Mouse (Mus musculus) liver, embryonic 13.5 days (tissue): Measurements from ENCODE around the gene Zfp189. TPM values are rescaled to one million over a fixed set of nuclear protein-coding genes. Genes with fewer than 3 reads are reported as not detected.
A peak's percentile ranks its signal among the peaks of the same experiment; 100 is the strongest.
"Not testable (repeated sequence)": the region's sequence is repeated elsewhere in the genome, so short reads cannot be mapped to it uniquely, and the experiment has no call there.

ENCODE experiments used
- ATAC-seq: fragments of 200-750 bp; cut with Nextera tagmentation; 2 replicates; pipeline ENCODE4 v1.8.0; 2017; ENCODE audit warnings: low read depth, mild to moderate bottlenecking, moderate number of reproducible peaks, moderate library complexity
- DNase-seq: peaks from one replicate; pipeline ENCODE4 v3.0.0; 2022
- H3K27ac ChIP-seq: fragments of 300-500 bp; sonication (generic); 2 replicates; pipeline ENCODE4 v1.5.1; 2015; ENCODE audit warnings: moderate library complexity, mild to moderate bottlenecking, inconsistent platforms
- H3K27me3 ChIP-seq: fragments of 300-500 bp; sonication (generic); 2 replicates; pipeline ENCODE4 v1.6.1; 2015; ENCODE audit warnings: mild to moderate bottlenecking, inconsistent platforms
- H3K36me3 ChIP-seq: fragments of 300-500 bp; sonication (generic); 2 replicates; pipeline ENCODE4 v1.6.1; 2015; ENCODE audit warnings: mild to moderate bottlenecking, inconsistent platforms
- H3K4me1 ChIP-seq: fragments of 300-500 bp; sonication (generic); replicated peaks from 2 replicates; pipeline ENCODE4 v1.6.1; 2015; ENCODE audit warnings: inconsistent platforms
- H3K4me2 ChIP-seq: fragments of 300-500 bp; sonication (generic); 2 replicates; pipeline ENCODE4 v1.6.1; 2015; ENCODE audit warnings: inconsistent platforms, mild to moderate bottlenecking, moderate library complexity
- H3K4me3 ChIP-seq: fragments of 300-500 bp; sonication (generic); replicated peaks from 2 replicates; pipeline ENCODE4 v1.5.1; 2015; ENCODE audit warnings: mild to moderate bottlenecking, inconsistent platforms
- H3K9ac ChIP-seq: fragments of 300-500 bp; sonication (generic); 2 replicates; pipeline ENCODE4 v1.6.1; 2015; ENCODE audit warnings: mild to moderate bottlenecking, inconsistent platforms
- H3K9me3 ChIP-seq: fragments of 300-500 bp; sonication (generic); replicated peaks from 2 replicates; pipeline ENCODE4 v1.6.1; 2016; ENCODE audit warnings: inconsistent platforms
- WGBS: fragments of 180-500 bp; shearing (Covaris S2); methylation state at CpG from one replicate; pipeline ENCODE4 v1.1.7; 2015; ENCODE audit not compliant: insufficient replicate concordance; 5-methylcytosine and 5-hydroxymethylcytosine counted together
- polyA plus RNA-seq: library from polyadenylated mRNA; unstranded; fragments of >200 nt; fragmentation: Nextera tagmentation; extraction: Ambion mirVana; gene quantifications from 2 replicates; pipeline ENCODE4 v1.2.1, GENCODE M21; 2015

The Zfp189 gene
- polyA plus RNA-seq, 1 experiment from 2014 or later: 3.0 TPM

DNA sequence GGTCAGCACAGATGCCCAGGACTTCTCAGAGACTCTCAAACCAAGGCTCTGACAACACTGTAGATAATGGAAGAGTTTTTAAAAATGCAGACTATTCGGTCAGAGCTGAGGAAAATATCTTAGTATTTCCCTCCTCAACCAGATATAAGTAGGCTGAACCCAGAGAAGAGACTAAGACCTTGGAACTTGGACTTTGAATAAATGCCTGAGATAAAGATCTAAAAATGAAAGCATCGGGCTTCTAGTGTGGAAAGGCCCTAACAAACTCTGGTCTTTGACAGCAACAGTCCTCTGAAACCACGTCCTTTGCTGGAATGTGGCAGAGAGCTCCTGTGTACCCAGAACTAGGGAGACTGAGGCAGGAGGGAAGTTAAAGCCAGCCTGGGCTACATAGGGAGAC is 14.6 kb upstream of the Zfp189 start, which contains the start of gene Baat:
Baat (minus strand) TSS at position 172 of the 400 bp plus-strand sequence.
- Histone ChIP-seq H3K9me3 (no peaks in the 10 kb centered on the region), H3K27me3 (no peaks in the 10 kb centered on the region), H3K27ac (no peak within 1 kb of the TSS), H3K4me2 (no peak within 1 kb of the TSS), H3K4me1 (peaks cover 7% of the 10 kb centered on the region), H3K36me3 (no peaks in the 10 kb centered on the region), H3K4me3 (no peak within 1 kb of the TSS), H3K9ac (no peak within 1 kb of the TSS)
- DNase-seq: no peak
- no peak for ATAC-seq
- WGBS: 42% methylated on average over 3 of the region's 3 CpGs

DNA sequence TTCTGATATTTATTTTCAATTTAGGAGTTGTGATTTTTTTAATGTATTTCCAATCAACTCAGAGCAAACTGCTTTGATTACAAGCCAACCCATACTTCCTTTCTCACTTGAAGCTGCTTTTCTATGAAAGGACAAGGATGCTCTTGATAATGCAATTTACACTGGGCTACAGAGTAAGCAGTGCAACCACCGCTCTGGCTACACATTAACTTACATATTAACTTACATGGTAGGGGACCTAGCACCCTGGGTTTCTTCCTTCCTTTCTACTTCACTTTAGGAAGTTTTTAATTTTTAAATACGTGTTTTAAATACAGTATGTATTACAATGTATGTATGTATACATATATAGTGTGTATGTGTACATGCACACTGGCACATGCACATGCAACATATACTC is 11.8 kb upstream of the Zfp189 start:
- 74% methylated on average over 2 of the region's 2 CpGs for WGBS
- Histone ChIP-seq H3K4me1 (peaks cover 7% of the 10 kb centered on the region), H3K27me3 (no peaks in the 10 kb centered on the region), H3K4me2 (no peak overlapping the region), H3K4me3 (no peak overlapping the region), H3K9me3 (no peaks in the 10 kb centered on the region), H3K27ac (no peak overlapping the region), H3K36me3 (peaks cover 23% of the 10 kb centered on the region), H3K9ac (no peak overlapping the region)
- DNase-seq (no peak), ATAC-seq (peak; percentile 43; the same call in 1 of the 2 replicates)

DNA sequence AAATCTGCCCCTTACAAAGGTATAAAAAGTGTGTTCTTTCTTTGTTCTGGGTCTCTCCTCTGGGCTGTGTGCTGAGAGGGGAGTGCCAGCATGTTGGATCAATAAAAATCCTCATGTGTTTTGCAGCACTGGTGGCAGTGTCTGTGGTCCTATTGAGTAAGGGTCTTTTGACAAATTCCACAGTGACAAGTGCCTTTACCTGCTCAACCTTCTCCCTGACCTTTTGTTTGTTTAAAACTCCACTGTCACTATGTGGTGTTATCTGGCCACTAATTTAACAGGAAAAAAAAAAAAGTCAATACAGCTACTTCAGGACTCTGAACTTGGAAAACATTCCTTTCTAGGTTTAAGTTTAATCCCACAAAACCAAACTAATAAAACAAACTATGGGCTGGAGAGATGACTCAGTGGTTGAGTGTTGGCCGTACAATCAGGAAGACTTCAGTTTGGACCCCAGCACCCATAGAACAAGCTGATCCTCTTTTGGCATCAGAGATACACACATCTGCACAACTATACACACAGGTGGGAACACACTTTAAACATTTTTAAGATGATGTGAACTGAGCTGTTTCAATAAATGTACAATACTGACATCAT is 10.6 kb upstream of the Zfp189 start:
- not testable (repeated sequence) for H3K9ac ChIP-seq, H3K4me1 ChIP-seq, H3K27me3 ChIP-seq, H3K27ac ChIP-seq, H3K9me3 ChIP-seq, DNase-seq, H3K4me2 ChIP-seq, H3K4me3 ChIP-seq
- ATAC-seq: peak; percentile 55
- 83% methylated on average over 1 of the region's 1 CpGs for WGBS
- H3K36me3 ChIP-seq: peaks cover 29% of the 10 kb centered on the region

DNA sequence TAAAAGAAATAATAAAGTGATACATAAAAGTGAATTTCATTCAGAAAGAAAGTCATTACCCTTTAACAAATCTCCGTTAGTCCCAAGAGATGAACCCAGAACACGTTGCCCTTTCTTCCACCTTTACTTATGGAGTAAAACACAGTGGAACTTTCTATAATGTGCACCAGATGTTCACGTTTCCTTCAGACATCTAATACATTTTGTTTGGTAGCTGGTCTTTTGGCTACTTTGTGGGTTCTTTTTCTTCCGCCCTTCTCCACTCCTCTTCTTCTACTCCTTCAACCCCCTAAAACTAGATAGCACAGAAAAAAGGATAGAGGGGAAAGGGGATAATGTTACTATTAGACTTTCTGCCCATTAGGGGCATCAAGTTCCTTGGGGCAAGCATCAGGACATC is 8.3 kb upstream of the Zfp189 start:
- no peak overlapping the region for H3K27ac ChIP-seq
- peaks cover 13% of the 10 kb centered on the region for H3K4me1 ChIP-seq
- ATAC-seq (no peak), DNase-seq (no peak)
- H3K4me3 ChIP-seq: no peak overlapping the region
- peaks cover 35% of the 10 kb centered on the region for H3K36me3 ChIP-seq
- H3K9me3 ChIP-seq: no peaks in the 10 kb centered on the region
- WGBS: 86% methylated on average over 4 of the region's 4 CpGs
- no peak overlapping the region for H3K4me2 ChIP-seq
- H3K27me3 ChIP-seq: no peaks in the 10 kb centered on the region
- H3K9ac ChIP-seq: no peak overlapping the region

DNA sequence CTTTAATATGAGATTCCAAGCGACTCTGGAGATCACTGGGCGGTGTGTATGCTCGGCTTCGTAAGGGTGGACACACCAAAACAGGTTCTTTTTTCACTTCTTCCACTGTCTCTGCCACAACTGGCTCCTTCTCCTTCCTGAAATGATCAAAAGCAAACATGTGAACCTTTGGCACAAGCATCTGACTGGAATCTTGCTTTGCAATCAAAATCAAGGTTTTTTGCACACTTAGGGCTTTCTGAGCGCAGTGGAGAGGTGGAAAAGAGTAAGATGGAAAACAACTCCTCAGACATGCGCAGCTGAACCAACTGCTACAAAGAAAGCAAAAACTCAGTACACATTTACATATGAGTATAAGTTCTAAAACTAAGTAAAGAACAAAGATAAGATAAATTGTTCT is 6.5 kb upstream of the Zfp189 start:
- H3K4me1 ChIP-seq: peaks cover 27% of the 10 kb centered on the region
- H3K9me3 ChIP-seq: no peaks in the 10 kb centered on the region
- 89% methylated on average over 6 of the region's 6 CpGs for WGBS
- H3K27ac ChIP-seq: no peak overlapping the region
- H3K36me3 ChIP-seq: peaks cover 45% of the 10 kb centered on the region
- no peak overlapping the region for H3K4me3 ChIP-seq
- no peaks in the 10 kb centered on the region for H3K27me3 ChIP-seq
- ATAC-seq: no peak
- no peak overlapping the region for H3K4me2 ChIP-seq
- no peak overlapping the region for H3K9ac ChIP-seq
- no peak for DNase-seq

DNA sequence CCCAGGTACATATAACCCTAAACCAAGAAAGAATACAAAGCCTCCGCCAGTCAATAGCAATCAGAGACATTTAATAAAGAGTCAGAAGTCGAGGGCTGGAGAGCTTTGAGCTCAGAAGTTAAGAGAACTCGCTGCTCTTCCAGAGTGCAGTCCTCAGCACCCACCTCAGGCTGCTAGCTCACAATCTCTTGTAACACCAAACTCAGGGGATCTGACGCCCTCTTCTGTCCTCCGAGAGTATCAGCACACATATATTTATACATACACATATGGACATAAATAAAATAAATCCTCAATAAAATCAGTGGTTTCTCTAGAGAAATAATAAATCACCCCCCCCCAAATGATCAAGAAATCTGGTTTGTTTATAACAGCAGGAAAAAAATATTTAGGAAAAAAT is 1.5 kb upstream of the Zfp189 start:
- Histone ChIP-seq H3K4me3 (peak overlapping the region; percentile 82), H3K4me2 (peak overlapping the region; percentile 59), H3K9me3 (no peaks in the 10 kb centered on the region), H3K36me3 (peaks cover 36% of the 10 kb centered on the region), H3K9ac (peak overlapping the region; percentile 23; the same call in 1 of the 2 replicates), H3K4me1 (peaks cover 41% of the 10 kb centered on the region), H3K27me3 (no peaks in the 10 kb centered on the region), H3K27ac (no peak overlapping the region)
- 54% methylated on average over 5 of the region's 5 CpGs for WGBS
- DNase-seq: peak; percentile 21
- no peak for ATAC-seq

DNA sequence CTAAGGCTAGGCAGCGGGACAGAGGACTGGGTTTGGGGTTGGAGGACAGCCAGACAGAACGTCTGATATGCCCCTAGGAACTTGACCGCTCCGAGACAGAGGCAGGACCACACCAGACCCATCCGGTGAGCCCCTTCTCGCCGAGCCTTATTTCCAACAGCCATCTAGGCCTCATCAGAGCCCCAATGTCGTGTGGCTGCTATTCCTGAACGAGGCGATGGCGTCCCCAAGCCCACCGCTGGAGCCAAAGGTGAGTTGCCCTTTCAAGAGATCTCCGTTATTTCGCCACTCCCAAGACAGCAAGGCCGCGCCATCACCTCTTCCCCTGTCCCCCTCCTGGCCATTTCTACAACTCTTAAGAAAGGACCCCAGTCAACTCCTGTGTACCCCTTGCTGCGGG is 370 bp downstream of the Zfp189 start:
- Histone ChIP-seq H3K27ac (no peak overlapping the region), H3K9me3 (no peaks in the 10 kb centered on the region), H3K9ac (peak overlapping the region; percentile 83), H3K27me3 (no peaks in the 10 kb centered on the region), H3K4me1 (peaks cover 35% of the 10 kb centered on the region), H3K36me3 (peaks cover 41% of the 10 kb centered on the region), H3K4me2 (peak overlapping the region; percentile 79), H3K4me3 (peak overlapping the region; percentile 82)
- DNase-seq (no peak), ATAC-seq (peak; percentile 25)
- WGBS: under 1% methylated on average over 17 of the region's 17 CpGs

DNA sequence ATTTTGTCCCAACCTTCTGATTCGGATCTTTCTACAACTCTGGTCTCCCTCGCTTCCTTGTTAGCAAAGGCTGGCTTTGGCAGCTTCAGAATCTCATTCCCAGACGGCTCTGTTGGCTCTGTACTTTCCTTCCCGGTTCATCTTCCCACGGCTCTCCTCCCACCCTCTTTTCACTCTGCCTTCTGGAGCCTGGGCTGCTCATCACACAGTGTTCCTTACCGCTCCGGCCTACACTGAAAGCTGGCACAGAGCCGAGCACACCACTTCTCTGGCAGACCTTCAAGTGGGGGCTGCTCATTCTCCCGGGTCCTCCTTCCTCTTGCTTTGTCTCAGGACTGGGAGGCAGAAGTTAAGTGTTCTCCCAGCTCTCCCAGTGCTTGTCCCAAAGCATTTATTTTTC is 1.6 kb downstream of the Zfp189 start:
- H3K36me3 ChIP-seq: peaks cover 38% of the 10 kb centered on the region
- no peaks in the 10 kb centered on the region for H3K9me3 ChIP-seq
- no peak overlapping the region for H3K27ac ChIP-seq
- DNase-seq: no peak
- no peak for ATAC-seq
- no peak overlapping the region for H3K9ac ChIP-seq
- H3K27me3 ChIP-seq: no peaks in the 10 kb centered on the region
- 82% methylated on average over 9 of the region's 9 CpGs for WGBS
- H3K4me1 ChIP-seq: peaks cover 29% of the 10 kb centered on the region
- 0 out of 2 replicates have a peak overlapping the region, but pooled peaks have one; percentile 82 for H3K4me3 ChIP-seq
- peak overlapping the region; percentile 79; the same call in 1 of the 2 replicates for H3K4me2 ChIP-seq

DNA sequence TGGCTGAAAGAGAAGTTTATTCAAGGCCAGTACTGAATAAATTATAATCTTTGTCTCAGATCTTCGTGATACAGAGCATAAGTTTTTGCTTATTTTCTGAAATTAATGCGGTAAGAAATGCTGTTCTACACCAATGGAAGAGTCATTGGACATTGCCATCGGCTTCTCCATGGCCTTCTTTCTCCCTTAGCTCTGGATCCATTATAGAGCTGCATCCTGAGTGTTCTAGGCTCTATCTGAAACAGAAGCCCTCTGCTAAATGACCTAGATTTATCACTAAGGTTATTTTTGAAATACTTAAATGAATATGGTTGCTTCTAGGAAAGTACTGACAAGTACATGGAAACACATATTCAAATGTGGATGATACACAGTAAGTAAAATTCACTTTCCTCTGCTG is 14.1 kb downstream of the Zfp189 start:
- Histone ChIP-seq H3K27ac (no peak overlapping the region), H3K36me3 (peaks cover 27% of the 10 kb centered on the region), H3K9me3 (no peaks in the 10 kb centered on the region), H3K4me3 (no peak overlapping the region), H3K4me1 (no peaks in the 10 kb centered on the region), H3K27me3 (no peaks in the 10 kb centered on the region), H3K9ac (no peak overlapping the region), H3K4me2 (no peak overlapping the region)
- 70% methylated on average over 3 of the region's 3 CpGs for WGBS
- ATAC-seq (no peak), DNase-seq (no peak)

DNA sequence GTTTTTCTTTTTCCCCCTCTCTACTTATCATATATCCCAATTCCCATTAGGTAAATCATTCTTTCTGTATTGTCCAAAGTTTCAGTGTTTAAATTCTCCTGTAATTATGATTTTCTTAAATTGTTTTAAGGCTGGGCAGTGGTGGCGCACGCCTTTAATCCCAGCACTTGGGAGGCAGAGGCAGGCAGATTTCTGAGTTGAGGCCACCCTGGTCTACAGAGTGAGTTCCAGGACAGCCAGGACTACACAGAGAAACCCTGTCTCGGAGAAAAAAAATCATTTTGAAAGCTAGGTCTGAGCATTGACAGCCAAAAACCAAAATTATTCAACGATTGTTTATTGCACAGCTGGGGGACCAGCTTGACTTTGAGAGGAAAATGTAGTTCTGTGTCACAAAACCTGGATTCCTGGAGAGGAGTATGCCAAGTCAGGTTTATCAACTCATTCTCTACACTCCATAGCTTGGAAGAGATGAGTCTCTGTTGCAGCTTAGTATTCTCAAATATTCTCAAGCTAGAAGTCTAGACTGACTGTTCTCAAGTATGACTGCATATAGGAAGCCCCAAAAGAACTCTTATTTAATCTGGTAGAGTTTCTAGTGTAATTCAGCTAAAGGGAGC is 14.8 kb downstream of the Zfp189 start:
- WGBS: 74% methylated on average over 4 of the region's 4 CpGs
- no peak for DNase-seq
- ATAC-seq: no peak
- H3K4me2 ChIP-seq: no peak overlapping the region
- no peaks in the 10 kb centered on the region for H3K27me3 ChIP-seq
- no peak overlapping the region for H3K4me3 ChIP-seq
- H3K27ac ChIP-seq: no peak overlapping the region
- no peaks in the 10 kb centered on the region for H3K4me1 ChIP-seq
- H3K36me3 ChIP-seq: peaks cover 20% of the 10 kb centered on the region
- no peaks in the 10 kb centered on the region for H3K9me3 ChIP-seq
- no peak overlapping the region for H3K9ac ChIP-seq

DNA sequence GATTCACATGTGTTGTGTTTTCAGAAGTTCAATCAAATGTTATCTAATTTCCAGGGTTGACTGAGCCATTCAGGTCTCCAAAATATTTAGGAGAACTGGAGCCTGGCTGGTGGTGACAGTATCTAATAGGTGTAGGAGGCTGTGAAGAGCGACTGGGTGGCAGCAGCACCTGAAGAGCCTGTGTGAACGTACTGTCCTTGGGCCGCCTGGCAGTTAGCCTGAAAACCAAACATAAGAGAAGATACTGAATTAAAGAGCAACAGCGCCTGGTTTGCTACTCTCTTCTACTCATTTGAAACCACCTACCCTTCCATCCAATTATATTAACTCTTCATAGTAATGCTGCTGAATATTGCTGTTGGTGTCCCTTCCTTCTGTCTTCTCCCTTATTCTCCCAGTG is 15.7 kb downstream of the Zfp189 start:
- DNase-seq (no peak), ATAC-seq (no peak)
- WGBS: 62% methylated on average over 4 of the region's 4 CpGs
- H3K36me3 ChIP-seq: peaks cover 15% of the 10 kb centered on the region; the same call in 1 of the 2 replicates
- H3K9me3 ChIP-seq: no peaks in the 10 kb centered on the region
- no peak overlapping the region for H3K4me3 ChIP-seq
- H3K4me2 ChIP-seq: no peak overlapping the region
- no peaks in the 10 kb centered on the region for H3K4me1 ChIP-seq
- no peak overlapping the region for H3K9ac ChIP-seq
- H3K27ac ChIP-seq: no peak overlapping the region
- no peaks in the 10 kb centered on the region for H3K27me3 ChIP-seq

DNA sequence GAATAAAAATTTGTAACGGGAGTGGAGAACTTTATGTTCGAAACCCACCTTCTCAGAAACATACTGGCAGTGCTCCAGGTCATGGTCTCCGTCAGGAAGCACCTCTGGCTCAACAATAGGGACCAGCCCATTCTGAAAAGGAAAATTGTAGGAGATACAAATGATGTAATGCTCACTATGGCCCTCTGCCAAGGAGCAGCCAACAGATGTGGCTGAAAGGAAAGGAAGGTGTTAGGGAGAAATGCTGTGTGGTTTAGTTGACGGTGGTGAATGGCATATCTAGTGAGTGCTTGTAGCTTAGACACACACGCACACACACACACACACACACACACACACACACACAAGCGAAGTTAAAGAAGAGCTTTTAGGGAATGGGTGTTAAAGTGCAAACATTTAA is 18.7 kb downstream of the Zfp189 start:
- Histone ChIP-seq H3K9ac (no peak overlapping the region), H3K9me3 (no peaks in the 10 kb centered on the region), H3K4me1 (no peaks in the 10 kb centered on the region), H3K4me2 (no peak overlapping the region), H3K27me3 (no peaks in the 10 kb centered on the region), H3K36me3 (peaks cover 17% of the 10 kb centered on the region), H3K27ac (no peak overlapping the region), H3K4me3 (no peak overlapping the region)
- DNase-seq: no peak
- ATAC-seq: no peak
- WGBS: 56% methylated on average over 6 of the region's 6 CpGs
